8 mouse cellular contexts compared by ENCODE assay signal in genomic region chr6:4982686-4983162, GRCm38 (mm10).
DNase-seq lines count a peak whose midpoint lies in the region; ATAC-seq and TF ChIP-seq lines count a peak whose summit lies in the region.

No protein-coding gene starts in this region.

- no peaks in the 10 kb centered on the region for H3K36me3 ChIP-seq in forebrain, embryonic 14.5 days (ENCODE audit: control insufficient read depth, insufficient read depth, low read length)
- no peaks in the 10 kb centered on the region for H3K36me3 ChIP-seq in limb, embryonic 14.5 days (ENCODE audit: control insufficient read depth, insufficient read depth, low read length)

- TF ChIP-seq POLR2A in limb, embryonic 14.5 days (IDR thresholded peaks at IDR 0.05; ENCODE audit: borderline replicate concordance, extremely low read depth, insufficient read depth, insufficient read length) = no peak
- TF ChIP-seq POLR2A in cerebellum, adult 2 months (IDR thresholded peaks at IDR 0.05; ENCODE audit: borderline replicate concordance, insufficient read depth, low read length) = no peak

- no peaks in the 10 kb centered on the region for H3K27me3 ChIP-seq in forebrain, embryonic 14.5 days (replicated peaks; ENCODE audit: control insufficient read depth, insufficient read depth, low read length)
- H3K27me3 ChIP-seq in limb, embryonic 14.5 days (ENCODE audit: control insufficient read depth, insufficient read depth, low read length) = no peaks in the 10 kb centered on the region
- no peaks in the 10 kb centered on the region for H3K27me3 ChIP-seq in cerebellum, adult 2 months (ENCODE audit: control insufficient read depth, insufficient read depth, low read length)

- peaks cover 2% of the 10 kb centered on the region; the same call in 1 of the 2 replicates for H3K4me1 ChIP-seq in forebrain, embryonic 14.5 days (ENCODE audit: control insufficient read depth, insufficient read depth, low read length)
- 0 out of 2 replicates have a peak, but pooled peaks cover 5% of the 10 kb centered on the region for H3K4me1 ChIP-seq in limb, embryonic 14.5 days (ENCODE audit: control insufficient read depth, insufficient read depth, low read length)
- peaks cover 3% of the 10 kb centered on the region; the same call in 1 of the 2 replicates for H3K4me1 ChIP-seq in cerebellum, adult 2 months (ENCODE audit: control insufficient read depth, insufficient read depth, low read length)

- DNase-seq in right cerebral cortex, postnatal 10 days (ENCODE audit: low spot score in 2 of 2) = peak; percentile 42 to 66
- DNase-seq in right cerebral cortex, postnatal 36 days (ENCODE audit: low spot score in 2 of 2) = no peak
- DNase-seq in forebrain, embryonic 14.5 days (ENCODE audit: low spot score) = peak; percentile 11
- DNase-seq in limb, embryonic 14.5 days (ENCODE audit: low spot score) = peak; percentile 45
- DNase-seq in yolk sac, embryonic 10.5 days (ENCODE audit: low spot score) = peak; percentile 24
- DNase-seq in cerebellum, adult 2 months = no peak
- DNase-seq in cerebellum, adult 9-11 months = no peak

- H3K4me2 ChIP-seq in forebrain, embryonic 14.5 days (ENCODE audit: low read length) = no peak overlapping the region
- H3K4me2 ChIP-seq in limb, embryonic 14.5 days (replicated peaks; ENCODE audit: low read depth, low read length, severe bottlenecking) = no peak overlapping the region

- peak; percentile 57; the same call in 1 of the 2 replicates for ATAC-seq in forebrain, embryonic 14.5 days
- ATAC-seq in limb, embryonic 14.5 days (ENCODE audit: low FRiP score, low read depth) = peak; percentile 57; the same call in 1 of the 2 replicates
- no peak for ATAC-seq in granulocyte monocyte progenitor cell, adult 5-6 weeks (replicated peaks; ENCODE audit: poor library complexity, severe bottlenecking)

- no peak overlapping the region for H3K27ac ChIP-seq in forebrain, embryonic 14.5 days (ENCODE audit: low read depth, low read length)
- H3K27ac ChIP-seq in limb, embryonic 14.5 days (replicated peaks; ENCODE audit: low read depth, low read length) = peak overlapping the region; percentile 52; the same call in 1 of the 2 replicates
- H3K27ac ChIP-seq in cerebellum, adult 2 months (ENCODE audit: insufficient read depth, low read length) = no peak overlapping the region

- H3K9me3 ChIP-seq in forebrain, embryonic 14.5 days (replicated peaks; ENCODE audit: control insufficient read depth, low read length) = no peaks in the 10 kb centered on the region
- no peaks in the 10 kb centered on the region for H3K9me3 ChIP-seq in limb, embryonic 14.5 days (ENCODE audit: control insufficient read depth, low read length)

- 36% methylated on average over 9 of the region's 9 CpGs for WGBS in forebrain, embryonic 14.5 days
- 55% methylated on average over 9 of the region's 9 CpGs for WGBS in limb, embryonic 14.5 days
- WGBS in cerebellum, adult 2 months = 67% methylated on average over 9 of the region's 9 CpGs

- H3K4me3 ChIP-seq in forebrain, embryonic 14.5 days (ENCODE audit: low read depth, low read length) = no peak overlapping the region
- H3K4me3 ChIP-seq in limb, embryonic 14.5 days (replicated peaks; ENCODE audit: low read length) = no peak overlapping the region
- no peak overlapping the region for H3K4me3 ChIP-seq in cerebellum, adult 2 months (replicated peaks; ENCODE audit: insufficient read depth, low read depth, low read length)

- no peak for TF ChIP-seq CTCF in cerebellum, adult 2 months (IDR thresholded peaks at IDR 0.05; ENCODE audit: borderline replicate concordance, insufficient read depth, low read depth, low read length)

- H3K9ac ChIP-seq in forebrain, embryonic 14.5 days (ENCODE audit: low read length) = no peak overlapping the region
- no peak overlapping the region for H3K9ac ChIP-seq in limb, embryonic 14.5 days (ENCODE audit: low read depth, low read length, severe bottlenecking)

Comparison
In these comparisons a context has a peak if more than half of its experiments do, and no peak if none do; other contexts are left out.
1. DNase-seq: peak in right cerebral cortex, postnatal 10 days (2 of 2), forebrain, embryonic 14.5 days (single experiment), limb, embryonic 14.5 days (single experiment) and yolk sac, embryonic 10.5 days (single experiment); none in right cerebral cortex, postnatal 36 days (0 of 2), cerebellum, adult 2 months (0 of 2) and cerebellum, adult 9-11 months (single experiment).